ENCODE assay signal across 8 mouse cellular contexts in the genomic region with DNA sequence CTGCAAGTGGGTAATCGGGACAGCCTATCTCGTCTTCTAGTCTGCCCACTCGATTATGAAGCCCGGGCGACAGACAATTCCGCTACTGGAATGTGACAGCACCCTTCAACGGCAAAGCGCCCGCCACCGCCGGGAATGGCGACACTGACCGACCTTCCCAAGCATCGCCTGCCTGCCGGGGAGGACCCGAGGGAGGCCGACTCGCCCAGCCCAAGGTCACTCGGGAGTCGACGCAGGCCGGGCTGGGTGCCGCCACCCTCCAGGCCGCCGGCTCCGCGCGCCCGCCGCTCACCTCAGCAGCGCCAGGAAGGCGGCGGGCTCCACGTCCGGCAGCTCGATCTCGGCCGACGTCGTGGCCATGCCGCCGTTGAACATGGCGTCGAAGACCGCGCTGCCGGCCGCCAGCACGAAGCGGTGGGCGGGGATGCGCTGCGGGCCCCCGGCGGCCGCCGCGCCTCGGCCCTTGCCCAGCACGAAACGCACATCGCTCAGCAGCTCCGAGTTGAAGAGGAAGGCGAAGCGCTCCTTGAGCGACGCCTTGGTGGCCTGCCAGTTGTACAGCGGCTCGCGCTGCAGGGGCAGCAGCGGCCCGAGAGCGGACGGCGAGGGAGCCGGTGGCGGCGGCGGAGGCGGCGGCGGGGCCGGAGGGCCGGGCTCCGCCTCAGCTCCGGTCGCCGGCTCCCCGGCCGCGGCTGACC. TPM values are rescaled to one million over a fixed set of nuclear protein-coding genes. Genes with fewer than 3 reads are reported as not detected.
A peak's percentile ranks its signal among the peaks of the same experiment; 100 is the strongest.
DNase-seq lines count a peak whose midpoint lies in the region; ATAC-seq and TF ChIP-seq lines count a peak whose summit lies in the region.

No protein-coding gene starts in this region.

- no peak for TF ChIP-seq CTCF in C2C12 (IDR thresholded peaks at IDR 0.05; ENCODE audit: control insufficient read depth, insufficient read depth, insufficient read length)

- WGBS in embryonic facial prominence, embryonic 13.5 days = under 1% methylated on average over 86 of the region's 91 CpGs
- WGBS in heart, embryonic 10.5 days = under 1% methylated on average over 83 of the region's 91 CpGs
- WGBS in kidney, embryonic 14.5 days = under 1% methylated on average over 90 of the region's 91 CpGs
- WGBS in liver, embryonic 12.5 days (ENCODE audit: insufficient replicate concordance) = under 1% methylated on average over 91 of the region's 91 CpGs
- WGBS in stomach, embryonic 16.5 days = under 1% methylated on average over 72 of the region's 91 CpGs

- no peaks in the 10 kb centered on the region for H3K27me3 ChIP-seq in C2C12 (ENCODE audit: control insufficient read depth, insufficient read depth, insufficient read length)
- H3K27me3 ChIP-seq in embryonic facial prominence, embryonic 13.5 days = no peaks in the 10 kb centered on the region
- no peaks in the 10 kb centered on the region for H3K27me3 ChIP-seq in heart, embryonic 10.5 days (ENCODE audit: insufficient read depth, poor library complexity, severe bottlenecking)
- H3K27me3 ChIP-seq in kidney, embryonic 14.5 days (ENCODE audit: control insufficient read depth, insufficient read depth, low read length) = no peaks in the 10 kb centered on the region
- no peaks in the 10 kb centered on the region for H3K27me3 ChIP-seq in liver, embryonic 12.5 days (replicated peaks)
- no peaks in the 10 kb centered on the region for H3K27me3 ChIP-seq in stomach, embryonic 16.5 days (ENCODE audit: control insufficient read depth, insufficient read depth, low read length)

- peak; percentile 79 for DNase-seq in adrenal gland, postnatal 36 days
- DNase-seq in heart, embryonic 10.5 days (ENCODE audit: low spot score) = peak; percentile 80
- DNase-seq in neural tube, embryonic 10.5 days (ENCODE audit: extremely low spot score, low spot score) = peak; percentile 72

- H3K9me3 ChIP-seq in embryonic facial prominence, embryonic 13.5 days = no peaks in the 10 kb centered on the region
- H3K9me3 ChIP-seq in heart, embryonic 10.5 days = no peaks in the 10 kb centered on the region
- H3K9me3 ChIP-seq in kidney, embryonic 14.5 days (ENCODE audit: control insufficient read depth, low read length) = no peaks in the 10 kb centered on the region
- no peaks in the 10 kb centered on the region for H3K9me3 ChIP-seq in liver, embryonic 12.5 days (replicated peaks)
- H3K9me3 ChIP-seq in stomach, embryonic 16.5 days (replicated peaks; ENCODE audit: control insufficient read depth, low read length) = no peaks in the 10 kb centered on the region

- H3K79me3 ChIP-seq in C2C12 (ENCODE audit: low read depth) = peaks cover 42% of the 10 kb centered on the region

- peak overlapping the region; percentile 90 for H3K9ac ChIP-seq in embryonic facial prominence, embryonic 13.5 days
- H3K9ac ChIP-seq in kidney, embryonic 14.5 days (ENCODE audit: low read depth, low read length) = peak overlapping the region; percentile 89
- peak overlapping the region; percentile 93 for H3K9ac ChIP-seq in liver, embryonic 12.5 days
- peak overlapping the region; percentile 85 for H3K9ac ChIP-seq in stomach, embryonic 16.5 days (ENCODE audit: low read length)

- peak overlapping the region; percentile 92 for H3K27ac ChIP-seq in embryonic facial prominence, embryonic 13.5 days
- peak overlapping the region; percentile 98 for H3K27ac ChIP-seq in heart, embryonic 10.5 days
- peak overlapping the region; percentile 92 for H3K27ac ChIP-seq in kidney, embryonic 14.5 days (ENCODE audit: low read depth, low read length)
- peak overlapping the region; percentile 93 for H3K27ac ChIP-seq in liver, embryonic 12.5 days
- H3K27ac ChIP-seq in stomach, embryonic 16.5 days (ENCODE audit: low read length) = peak overlapping the region; percentile 90

- H3ac ChIP-seq in C2C12 (ENCODE audit: control insufficient read depth, insufficient read length, low read depth) = peak overlapping the region; percentile 100

- peak overlapping the region; percentile 79 for H3K4me2 ChIP-seq in embryonic facial prominence, embryonic 13.5 days
- peak overlapping the region; percentile 77 for H3K4me2 ChIP-seq in kidney, embryonic 14.5 days (replicated peaks; ENCODE audit: low read depth, low read length)
- H3K4me2 ChIP-seq in liver, embryonic 12.5 days = peak overlapping the region; percentile 88
- peak overlapping the region; percentile 94 for H3K4me2 ChIP-seq in stomach, embryonic 16.5 days (ENCODE audit: low read depth, low read length)

- no peaks in the 10 kb centered on the region for H3K36me3 ChIP-seq in C2C12 (ENCODE audit: control insufficient read depth, insufficient read depth)
- H3K36me3 ChIP-seq in embryonic facial prominence, embryonic 13.5 days = no peaks in the 10 kb centered on the region
- H3K36me3 ChIP-seq in heart, embryonic 10.5 days = no peaks in the 10 kb centered on the region
- H3K36me3 ChIP-seq in kidney, embryonic 14.5 days (ENCODE audit: control insufficient read depth, insufficient read depth, low read length) = no peaks in the 10 kb centered on the region; the same call in 1 of the 2 replicates
- peaks cover 4% of the 10 kb centered on the region; the same call in 1 of the 2 replicates for H3K36me3 ChIP-seq in liver, embryonic 12.5 days
- H3K36me3 ChIP-seq in stomach, embryonic 16.5 days (ENCODE audit: control insufficient read depth, insufficient read depth, low read length) = no peaks in the 10 kb centered on the region

- H3K4me1 ChIP-seq in embryonic facial prominence, embryonic 13.5 days = peaks cover 44% of the 10 kb centered on the region
- peaks cover 45% of the 10 kb centered on the region for H3K4me1 ChIP-seq in heart, embryonic 10.5 days
- H3K4me1 ChIP-seq in kidney, embryonic 14.5 days (ENCODE audit: control insufficient read depth, insufficient read depth, low read length) = peaks cover 32% of the 10 kb centered on the region
- H3K4me1 ChIP-seq in liver, embryonic 12.5 days = peaks cover 52% of the 10 kb centered on the region
- H3K4me1 ChIP-seq in stomach, embryonic 16.5 days (ENCODE audit: control insufficient read depth, insufficient read depth, low read length) = peaks cover 25% of the 10 kb centered on the region

- H3K79me2 ChIP-seq in C2C12 (ENCODE audit: control insufficient read depth, insufficient read depth) = peaks cover 52% of the 10 kb centered on the region

- peak; percentile 73 for ATAC-seq in embryonic facial prominence, embryonic 13.5 days (ENCODE audit: insufficient number of reproducible peaks, insufficient read depth, low FRiP score, low TSS enrichment, low read depth)
- peak; percentile 82 for ATAC-seq in kidney, embryonic 14.5 days (ENCODE audit: low FRiP score, low TSS enrichment)
- peak; percentile 61 for ATAC-seq in liver, embryonic 12.5 days
- peak; percentile 73 for ATAC-seq in stomach, embryonic 16.5 days (ENCODE audit: insufficient read depth, low FRiP score)

- peak overlapping the region; percentile 56 for H3K4me3 ChIP-seq in C2C12 (ENCODE audit: insufficient read depth, poor library complexity, severe bottlenecking)
- peak overlapping the region; percentile 76 for H3K4me3 ChIP-seq in embryonic facial prominence, embryonic 13.5 days
- peak overlapping the region; percentile 87 for H3K4me3 ChIP-seq in heart, embryonic 10.5 days
- H3K4me3 ChIP-seq in kidney, embryonic 14.5 days (ENCODE audit: low read length) = peak overlapping the region; percentile 82
- H3K4me3 ChIP-seq in liver, embryonic 12.5 days = peak overlapping the region; percentile 96
- H3K4me3 ChIP-seq in stomach, embryonic 16.5 days (replicated peaks; ENCODE audit: low read length) = peak overlapping the region; percentile 71

TF ChIP-seq in C2C12, 6 proteins besides CTCF, POLR2A, EP300 and RAD21 (continues in another document):
- no peak for TF ChIP-seq MYOG (IDR thresholded peaks at IDR 0.05; ENCODE audit: control insufficient read depth, extremely low read depth, insufficient read length)

RNA-seq across cellular contexts. Expression of a gene that starts 0.4 kb away (rescaled TPM):
- 35.6 TPM for polyA plus RNA-seq in C2C12 (2012; fragmentation: generic; extraction: Trizol)
- 100 to 1,000 TPM; 115 to 123 TPM for total RNA-seq in adrenal gland, postnatal 36 days (2021)
- polyA plus RNA-seq in embryonic facial prominence, embryonic 13.5 days (2015; fragmentation: Nextera tagmentation; extraction: Ambion mirVana) = 53.2 and 56.6 TPM in 2 replicates
- polyA plus RNA-seq in heart, embryonic 10.5 days (2016; fragmentation: Nextera tagmentation; extraction: Ambion mirVana) = 75.2 and 81.1 TPM in 2 replicates
- 54.7 and 88.8 TPM in 2 replicates for polyA plus RNA-seq in kidney, embryonic 14.5 days (2014; fragmentation: Nextera tagmentation; extraction: Ambion mirVana)
- 39.6 and 41.1 TPM in 2 replicates for polyA plus RNA-seq in liver, embryonic 12.5 days (2016; fragmentation: Nextera tagmentation; extraction: Ambion mirVana)
- 33.6 and 41.2 TPM in 2 replicates for polyA plus RNA-seq in stomach, embryonic 16.5 days (2015; fragmentation: Nextera tagmentation; extraction: Ambion mirVana)

RNA-seq across cellular contexts. Expression of a gene that starts 26.8 kb away (rescaled TPM):
- not detected for polyA plus RNA-seq in C2C12 (2012; fragmentation: generic; extraction: Trizol)
- total RNA-seq in adrenal gland, postnatal 36 days (2021) = not detected
- polyA plus RNA-seq in embryonic facial prominence, embryonic 13.5 days (2015; fragmentation: Nextera tagmentation; extraction: Ambion mirVana) = not detected in 2 replicates
- not detected in 2 replicates for polyA plus RNA-seq in heart, embryonic 10.5 days (2016; fragmentation: Nextera tagmentation; extraction: Ambion mirVana)
- not detected in 2 replicates for polyA plus RNA-seq in kidney, embryonic 14.5 days (2014; fragmentation: Nextera tagmentation; extraction: Ambion mirVana)
- polyA plus RNA-seq in liver, embryonic 12.5 days (2016; fragmentation: Nextera tagmentation; extraction: Ambion mirVana) = not detected in 2 replicates
- not detected in 2 replicates for polyA plus RNA-seq in stomach, embryonic 16.5 days (2015; fragmentation: Nextera tagmentation; extraction: Ambion mirVana)

RNA-seq across cellular contexts. Expression of a gene that starts 30.0 kb away (rescaled TPM):
- polyA plus RNA-seq in C2C12 (2012; fragmentation: generic; extraction: Trizol) = 0.05 TPM
- total RNA-seq in adrenal gland, postnatal 36 days (2021) = 10 to 100 TPM; 10.5 to 18.3 TPM
- 11.3 and 12.4 TPM in 2 replicates for polyA plus RNA-seq in embryonic facial prominence, embryonic 13.5 days (2015; fragmentation: Nextera tagmentation; extraction: Ambion mirVana)
- 25.7 and 33.4 TPM in 2 replicates for polyA plus RNA-seq in heart, embryonic 10.5 days (2016; fragmentation: Nextera tagmentation; extraction: Ambion mirVana)
- polyA plus RNA-seq in kidney, embryonic 14.5 days (2014; fragmentation: Nextera tagmentation; extraction: Ambion mirVana) = 12.0 and 16.0 TPM in 2 replicates
- polyA plus RNA-seq in liver, embryonic 12.5 days (2016; fragmentation: Nextera tagmentation; extraction: Ambion mirVana) = 8.3 and 8.9 TPM in 2 replicates
- 9.1 and 15.2 TPM in 2 replicates for polyA plus RNA-seq in stomach, embryonic 16.5 days (2015; fragmentation: Nextera tagmentation; extraction: Ambion mirVana)

RNA-seq across cellular contexts. Expression of a gene that starts 39.6 kb away (rescaled TPM):
- polyA plus RNA-seq in C2C12 (2012; fragmentation: generic; extraction: Trizol) = 34.3 TPM
- 10 to 100 TPM; 30.9 to 41.0 TPM for total RNA-seq in adrenal gland, postnatal 36 days (2021)
- polyA plus RNA-seq in embryonic facial prominence, embryonic 13.5 days (2015; fragmentation: Nextera tagmentation; extraction: Ambion mirVana) = 55.4 and 65.6 TPM in 2 replicates
- 47.5 and 50.6 TPM in 2 replicates for polyA plus RNA-seq in heart, embryonic 10.5 days (2016; fragmentation: Nextera tagmentation; extraction: Ambion mirVana)
- polyA plus RNA-seq in kidney, embryonic 14.5 days (2014; fragmentation: Nextera tagmentation; extraction: Ambion mirVana) = 51.1 and 61.1 TPM in 2 replicates
- polyA plus RNA-seq in liver, embryonic 12.5 days (2016; fragmentation: Nextera tagmentation; extraction: Ambion mirVana) = 27.6 and 29.5 TPM in 2 replicates
- 50.9 and 55.5 TPM in 2 replicates for polyA plus RNA-seq in stomach, embryonic 16.5 days (2015; fragmentation: Nextera tagmentation; extraction: Ambion mirVana)

Comparison
In these comparisons a context has a peak if more than half of its experiments do, and no peak if none do; other contexts are left out.
1. Peak in every context shown above with its lines: DNase-seq, ATAC-seq, H3K4me3 ChIP-seq and H3K27ac ChIP-seq.